ENCODE assay signal across 8 mouse cellular contexts in genomic region chr9:108189787-108190679, GRCm38 (mm10). TPM values are rescaled to one million over a fixed set of nuclear protein-coding genes. Genes with fewer than 3 reads are reported as not detected.
A peak's percentile ranks its signal among the peaks of the same experiment; 100 is the strongest.
DNase-seq lines count a peak whose midpoint lies in the region; ATAC-seq and TF ChIP-seq lines count a peak whose summit lies in the region.

Bsn (minus strand) TSS chr9:108190384.

- 1% methylated on average over 66 of the region's 91 CpGs for WGBS in embryonic facial prominence, embryonic 13.5 days
- 2% methylated on average over 85 of the region's 91 CpGs for WGBS in heart, embryonic 15.5 days
- WGBS in liver, embryonic 15.5 days (ENCODE audit: insufficient replicate concordance): 2% methylated on average over 90 of the region's 91 CpGs
- WGBS in neural tube, embryonic 13.5 days: 2% methylated on average over 86 of the region's 91 CpGs

- H3K9ac ChIP-seq in CH12.LX (ENCODE audit: insufficient read depth, low read depth): no peak within 1 kb of the TSS
- H3K9ac ChIP-seq in embryonic facial prominence, embryonic 13.5 days: peak within 1 kb of the TSS; percentile 52
- no peak within 1 kb of the TSS for H3K9ac ChIP-seq in heart, embryonic 15.5 days
- no peak within 1 kb of the TSS for H3K9ac ChIP-seq in liver, embryonic 15.5 days
- peak within 1 kb of the TSS; percentile 96 for H3K9ac ChIP-seq in neural tube, embryonic 13.5 days

- TF ChIP-seq POLR2A in CH12.LX (IDR thresholded peaks at IDR 0.05; ENCODE audit: low read depth, low read length): no peak
- TF ChIP-seq POLR2A in bone marrow macrophage, adult 2 months (IDR thresholded peaks at IDR 0.05; ENCODE audit: borderline replicate concordance, low read depth, low read length): no peak

- peaks cover 30% of the 10 kb centered on the region for H3K27me3 ChIP-seq in CH12.LX (replicated peaks)
- peaks cover 44% of the 10 kb centered on the region for H3K27me3 ChIP-seq in embryonic facial prominence, embryonic 13.5 days
- H3K27me3 ChIP-seq in heart, embryonic 15.5 days: peaks cover 56% of the 10 kb centered on the region
- H3K27me3 ChIP-seq in liver, embryonic 15.5 days: peaks cover 79% of the 10 kb centered on the region
- no peaks in the 10 kb centered on the region for H3K27me3 ChIP-seq in neural tube, embryonic 13.5 days

- peaks cover 16 to 20% of the 10 kb centered on the region in 2 experiments for H3K4me1 ChIP-seq in CH12.LX (ENCODE audit: control insufficient read depth in 1 of 2, insufficient read depth in 2 of 2)
- no peaks in the 10 kb centered on the region for H3K4me1 ChIP-seq in bone marrow macrophage, adult 2 months (ENCODE audit: control insufficient read depth, insufficient read depth, low read length)
- peaks cover 5% of the 10 kb centered on the region; the same call in 1 of the 2 replicates for H3K4me1 ChIP-seq in embryonic facial prominence, embryonic 13.5 days
- peaks cover 10% of the 10 kb centered on the region for H3K4me1 ChIP-seq in heart, embryonic 15.5 days (replicated peaks)
- H3K4me1 ChIP-seq in liver, embryonic 15.5 days (replicated peaks): peaks cover 8% of the 10 kb centered on the region
- H3K4me1 ChIP-seq in neural tube, embryonic 13.5 days (replicated peaks): peaks cover 29% of the 10 kb centered on the region

- peak within 1 kb of the TSS in 1 of 3 experiments; percentile 56 for H3K4me3 ChIP-seq in CH12.LX (replicated peaks in 1 of 3; ENCODE audit: low read depth in 2 of 3, low read length in 2 of 3, poor library complexity in 1 of 3)
- H3K4me3 ChIP-seq in bone marrow macrophage, adult 2 months (ENCODE audit: insufficient read depth, low read length): peak within 1 kb of the TSS; percentile 55
- peak within 1 kb of the TSS; percentile 64 for H3K4me3 ChIP-seq in embryonic facial prominence, embryonic 13.5 days
- H3K4me3 ChIP-seq in heart, embryonic 15.5 days: peak within 1 kb of the TSS; percentile 60
- peak within 1 kb of the TSS; percentile 60 for H3K4me3 ChIP-seq in liver, embryonic 15.5 days (replicated peaks)
- H3K4me3 ChIP-seq in neural tube, embryonic 13.5 days: peak within 1 kb of the TSS; percentile 84

- in situ Hi-C loops in CH12.LX (cut with MboI; ENCODE audit: low pct_ligation_motif_present, low pct_unique_long_range_greater_than_20kb, low sequenced_read_pairs): no loop called here

- no peaks in the 10 kb centered on the region for H3K79me2 ChIP-seq in CH12.LX (replicated peaks; ENCODE audit: control insufficient read depth, extremely low read depth, insufficient read depth, poor library complexity, severe bottlenecking)

- no peak for DNase-seq in CH12.LX (ENCODE audit: extremely low read depth)
- DNase-seq in kidney, postnatal 4 days: peak; percentile 85 to 87
- peak; percentile 86 for DNase-seq in testis, postnatal 14 days (ENCODE audit: low spot score)

- dilution Hi-C loops in CH12.LX (cut with MboI; ENCODE audit: extremely low pct_ligation_motif_present, extremely low pct_unique_long_range_greater_than_20kb, low sequenced_read_pairs): no loop called here

- TF ChIP-seq CTCF in CH12.LX (conservative IDR thresholded peaks at IDR 0.05 in 1 of 2, IDR thresholded peaks at IDR 0.05 in 1 of 2; ENCODE audit: low read depth in 2 of 2, low read length in 2 of 2): no peak
- TF ChIP-seq CTCF in bone marrow macrophage, adult 2 months (IDR thresholded peaks at IDR 0.05; ENCODE audit: low read depth, low read length): no peak

- no peak within 1 kb of the TSS for H3K27ac ChIP-seq in CH12.LX (ENCODE audit: insufficient read depth, low read depth)
- H3K27ac ChIP-seq in bone marrow macrophage, adult 2 months (ENCODE audit: insufficient read depth, low read depth, low read length): no peak within 1 kb of the TSS
- H3K27ac ChIP-seq in embryonic facial prominence, embryonic 13.5 days: no peak within 1 kb of the TSS
- no peak within 1 kb of the TSS for H3K27ac ChIP-seq in heart, embryonic 15.5 days
- no peak within 1 kb of the TSS for H3K27ac ChIP-seq in liver, embryonic 15.5 days (replicated peaks)
- H3K27ac ChIP-seq in neural tube, embryonic 13.5 days (replicated peaks): peak within 1 kb of the TSS; percentile 80

- no peaks in the 10 kb centered on the region for H3K9me3 ChIP-seq in CH12.LX (replicated peaks; ENCODE audit: low read length)
- H3K9me3 ChIP-seq in embryonic facial prominence, embryonic 13.5 days: no peaks in the 10 kb centered on the region
- no peaks in the 10 kb centered on the region for H3K9me3 ChIP-seq in heart, embryonic 15.5 days (replicated peaks)
- no peaks in the 10 kb centered on the region for H3K9me3 ChIP-seq in liver, embryonic 15.5 days (replicated peaks)
- H3K9me3 ChIP-seq in neural tube, embryonic 13.5 days: no peaks in the 10 kb centered on the region

- H3K36me3 ChIP-seq in CH12.LX (replicated peaks in 1 of 2; ENCODE audit: control insufficient read depth in 1 of 2, insufficient read depth in 1 of 2, low read length in 1 of 2): no peaks in the 10 kb centered on the region
- no peaks in the 10 kb centered on the region for H3K36me3 ChIP-seq in embryonic facial prominence, embryonic 13.5 days
- no peaks in the 10 kb centered on the region for H3K36me3 ChIP-seq in heart, embryonic 15.5 days
- H3K36me3 ChIP-seq in liver, embryonic 15.5 days (replicated peaks): no peaks in the 10 kb centered on the region
- peaks cover 26% of the 10 kb centered on the region for H3K36me3 ChIP-seq in neural tube, embryonic 13.5 days

- no peak for TF ChIP-seq RAD21 in CH12.LX (IDR thresholded peaks at IDR 0.05; ENCODE audit: low read depth, low read length)

- 0 out of 2 replicates have a peak, but pooled peaks have one; percentile 46 for ATAC-seq in embryonic facial prominence, embryonic 13.5 days (ENCODE audit: insufficient number of reproducible peaks, insufficient read depth, low FRiP score, low TSS enrichment, low read depth)
- ATAC-seq in heart, embryonic 15.5 days (replicated peaks; ENCODE audit: insufficient number of reproducible peaks, insufficient read depth, low FRiP score, low read depth): peak; percentile 35; the same call in 1 of the 2 replicates
- peak; percentile 12; the same call in 1 of the 2 replicates for ATAC-seq in liver, embryonic 15.5 days (ENCODE audit: insufficient read depth)
- ATAC-seq in neural tube, embryonic 13.5 days (ENCODE audit: low read depth): peak; percentile 90

- H3K4me2 ChIP-seq in CH12.LX (ENCODE audit: insufficient read depth, low read depth, poor library complexity, severe bottlenecking): peak within 1 kb of the TSS; percentile 71
- H3K4me2 ChIP-seq in embryonic facial prominence, embryonic 13.5 days: peak within 1 kb of the TSS; percentile 92
- H3K4me2 ChIP-seq in heart, embryonic 15.5 days: peak within 1 kb of the TSS; percentile 97
- H3K4me2 ChIP-seq in liver, embryonic 15.5 days: peak within 1 kb of the TSS; percentile 82
- peak within 1 kb of the TSS; percentile 73 for H3K4me2 ChIP-seq in neural tube, embryonic 13.5 days

- TF ChIP-seq EP300 in CH12.LX (IDR thresholded peaks at IDR 0.05; ENCODE audit: low read length): no peak

TF ChIP-seq in CH12.LX, 34 proteins besides CTCF, POLR2A, EP300 and RAD21:
- TF ChIP-seq ELF1 (IDR thresholded peaks at IDR 0.05; ENCODE audit: low read depth, low read length) (no peak), NRF1 (IDR thresholded peaks at IDR 0.05; ENCODE audit: low read depth, low read length) (peak; percentile 83)

RNA-seq across cellular contexts. Expression of gene Bsn, which starts in this region (rescaled TPM):
- total RNA-seq in CH12.LX (2012; rRNA removed): 3.6 and 5.6 TPM in 2 replicates
- 4.0 and 4.4 TPM in 2 replicates for total RNA-seq in CH12.LX (2014; rRNA removed)
- 6.6 and 7.8 TPM in 2 replicates for polyA plus RNA-seq in CH12.LX (2012; ENCODE audit: insufficient read length, low read depth)
- 2.5 and 3.0 TPM in 2 replicates for polyA plus RNA-seq in bone marrow macrophage, adult 2 months (2012; ENCODE audit: insufficient read depth, insufficient read length, missing spikeins)
- 0.63 and 0.69 TPM in 2 replicates for polyA plus RNA-seq in embryonic facial prominence, embryonic 13.5 days (2015; fragmentation: Nextera tagmentation; extraction: Ambion mirVana)
- polyA plus RNA-seq in heart, embryonic 15.5 days (2015; fragmentation: Nextera tagmentation; extraction: Ambion mirVana): 0.13 and 0.84 TPM in 2 replicates
- 1.4 TPM in 2 replicates for polyA plus RNA-seq in liver, embryonic 15.5 days (2015; fragmentation: Nextera tagmentation; extraction: Ambion mirVana)
- 6.9 and 7.0 TPM in 2 replicates for polyA plus RNA-seq in neural tube, embryonic 13.5 days (2015; fragmentation: Nextera tagmentation; extraction: Ambion mirVana)

Comparison
In these comparisons a context has a peak if more than half of its experiments do, and no peak if none do; other contexts are left out.
1. Peak in ATAC-seq, H3K4me3 ChIP-seq, H3K9ac ChIP-seq and H3K4me2 ChIP-seq in embryonic facial prominence, embryonic 13.5 days; RNA of the gene not detected or under 1 TPM.
2. Peak in ATAC-seq, H3K4me3 ChIP-seq and H3K4me2 ChIP-seq in heart, embryonic 15.5 days; RNA of the gene not detected or under 1 TPM.
3. ATAC-seq: peak in every context shown above with its lines; median percentile 90 in neural tube, embryonic 13.5 days; 46 in embryonic facial prominence, embryonic 13.5 days; 35 in heart, embryonic 15.5 days; 12 in liver, embryonic 15.5 days.